Mouse (Mus musculus): Measurements from ENCODE around the gene Inpp5a. TPM values are rescaled to one million over a fixed set of nuclear protein-coding genes. Genes with fewer than 3 reads are reported as not detected.
"Not testable (repeated sequence)": the region's sequence is repeated elsewhere in the genome, so short reads cannot be mapped to it uniquely, and the experiment has no call there.

Gene Inpp5a
- polyA plus RNA-seq, 1 experiment from 2014 or later: 4.1 TPM

GRCm38 (mm10) chr7:139434931-139435330, 46.0 kb downstream of the Inpp5a start:
- H3K4me1 ChIP-seq (replicated peaks); H3K9me3 ChIP-seq (replicated peaks); ATAC-seq (ENCODE audit: insufficient read depth); H3K9ac ChIP-seq; H3K36me3 ChIP-seq (replicated peaks); H3K4me2 ChIP-seq; H3K27ac ChIP-seq (replicated peaks); H3K4me3 ChIP-seq (replicated peaks); H3K27me3 ChIP-seq: not testable (repeated sequence)
- WGBS (ENCODE audit: insufficient replicate concordance): 49% methylated on average over 2 of the region's 2 CpGs

GRCm38 (mm10) chr7:139435749-139436148, 46.8 kb downstream of the Inpp5a start:
- Histone ChIP-seq H3K27ac (replicated peaks) (no peak overlapping the region), H3K27me3 (no peaks in the 10 kb centered on the region), H3K9ac (no peak overlapping the region), H3K4me1 (replicated peaks) (no peaks in the 10 kb centered on the region), H3K4me3 (replicated peaks) (no peak overlapping the region), H3K4me2 (no peak overlapping the region), H3K9me3 (replicated peaks) (no peaks in the 10 kb centered on the region), H3K36me3 (replicated peaks) (no peaks in the 10 kb centered on the region)
- ATAC-seq (ENCODE audit: insufficient read depth): no peak

- Histone ChIP-seq H3K4me2 (no peak overlapping the region), H3K4me1 (replicated peaks) (0 out of 2 replicates have a peak, but pooled peaks cover 9% of the 10 kb centered on the region), H3K27me3 (no peaks in the 10 kb centered on the region), H3K27ac (replicated peaks) (no peak overlapping the region), H3K36me3 (replicated peaks) (no peaks in the 10 kb centered on the region), H3K9me3 (replicated peaks) (no peaks in the 10 kb centered on the region), H3K9ac (no peak overlapping the region), H3K4me3 (replicated peaks) (no peak overlapping the region)
- WGBS (ENCODE audit: insufficient replicate concordance): 68% methylated on average over 7 of the region's 7 CpGs
- no peak for ATAC-seq (ENCODE audit: insufficient read depth)
Measured at GRCm38 (mm10) chr7:139436951-139437350, 48.0 kb downstream of the Inpp5a start.

- H3K36me3 ChIP-seq (replicated peaks): no peaks in the 10 kb centered on the region
- H3K27ac ChIP-seq (replicated peaks): no peak overlapping the region
- H3K4me3 ChIP-seq (replicated peaks): no peak overlapping the region
- H3K4me1 ChIP-seq (replicated peaks): 0 out of 2 replicates have a peak, but pooled peaks cover 13% of the 10 kb centered on the region
- 76% methylated on average over 5 of the region's 5 CpGs for WGBS (ENCODE audit: insufficient replicate concordance)
- ATAC-seq (ENCODE audit: insufficient read depth): no peak
- no peak overlapping the region for H3K4me2 ChIP-seq
- H3K9me3 ChIP-seq (replicated peaks): no peaks in the 10 kb centered on the region
- no peaks in the 10 kb centered on the region for H3K27me3 ChIP-seq
- H3K9ac ChIP-seq: no peak overlapping the region
Measured at GRCm38 (mm10) chr7:139437471-139437870, 48.6 kb downstream of the Inpp5a start.

- WGBS (ENCODE audit: insufficient replicate concordance): 57% methylated on average over 9 of the region's 9 CpGs
Measured at GRCm38 (mm10) chr7:139437926-139438600, 49.2 kb downstream of the Inpp5a start.

GRCm38 (mm10) chr7:139438601-139438945, 49.7 kb downstream of the Inpp5a start:
- Histone ChIP-seq H3K36me3 (replicated peaks) (no peaks in the 10 kb centered on the region), H3K4me3 (replicated peaks) (no peak overlapping the region), H3K4me1 (replicated peaks) (0 out of 2 replicates have a peak, but pooled peaks cover 13% of the 10 kb centered on the region), H3K4me2 (no peak overlapping the region), H3K9ac (no peak overlapping the region), H3K27me3 (no peaks in the 10 kb centered on the region), H3K9me3 (replicated peaks) (no peaks in the 10 kb centered on the region), H3K27ac (replicated peaks) (no peak overlapping the region)
- WGBS (ENCODE audit: insufficient replicate concordance): 65% methylated on average over 4 of the region's 4 CpGs
- ATAC-seq (ENCODE audit: insufficient read depth): no peak

More at GRCm38 (mm10) chr7:139437926-139438600, 49.2 kb downstream of the Inpp5a start:
- H3K27me3 ChIP-seq: no peaks in the 10 kb centered on the region
- no peak overlapping the region for H3K9ac ChIP-seq
- no peak overlapping the region for H3K27ac ChIP-seq (replicated peaks)
- H3K4me2 ChIP-seq: no peak overlapping the region
- H3K36me3 ChIP-seq (replicated peaks): no peaks in the 10 kb centered on the region
- H3K9me3 ChIP-seq (replicated peaks): no peaks in the 10 kb centered on the region
- H3K4me1 ChIP-seq (replicated peaks): 0 out of 2 replicates have a peak, but pooled peaks cover 13% of the 10 kb centered on the region
- no peak overlapping the region for H3K4me3 ChIP-seq (replicated peaks)
- no peak for ATAC-seq (ENCODE audit: insufficient read depth)

GRCm38 (mm10) chr7:139439031-139439430, 50.1 kb downstream of the Inpp5a start:
- H3K9me3 ChIP-seq (replicated peaks): no peaks in the 10 kb centered on the region
- H3K4me3 ChIP-seq (replicated peaks): no peak overlapping the region
- WGBS (ENCODE audit: insufficient replicate concordance): 55% methylated on average over 3 of the region's 3 CpGs
- H3K4me2 ChIP-seq: no peak overlapping the region
- no peak overlapping the region for H3K9ac ChIP-seq
- ATAC-seq (ENCODE audit: insufficient read depth): no peak
- no peaks in the 10 kb centered on the region for H3K27me3 ChIP-seq
- H3K4me1 ChIP-seq (replicated peaks): 0 out of 2 replicates have a peak, but pooled peaks cover 13% of the 10 kb centered on the region
- H3K36me3 ChIP-seq (replicated peaks): no peaks in the 10 kb centered on the region
- no peak overlapping the region for H3K27ac ChIP-seq (replicated peaks)

GRCm38 (mm10) chr7:139439922-139440895, 51.3 kb downstream of the Inpp5a start:
- no peak overlapping the region for H3K4me2 ChIP-seq
- H3K27me3 ChIP-seq: no peaks in the 10 kb centered on the region
- no peak overlapping the region for H3K9ac ChIP-seq
- no peak for ATAC-seq (ENCODE audit: insufficient read depth)
- 0 out of 2 replicates have a peak, but pooled peaks cover 13% of the 10 kb centered on the region for H3K4me1 ChIP-seq (replicated peaks)
- H3K27ac ChIP-seq (replicated peaks): no peak overlapping the region
- no peaks in the 10 kb centered on the region for H3K36me3 ChIP-seq (replicated peaks)
- WGBS (ENCODE audit: insufficient replicate concordance): 48% methylated on average over 6 of the region's 6 CpGs
- H3K4me3 ChIP-seq (replicated peaks): no peak overlapping the region
- H3K9me3 ChIP-seq (replicated peaks): no peaks in the 10 kb centered on the region

GRCm38 (mm10) chr7:139441022-139441421, 52.1 kb downstream of the Inpp5a start:
- no peaks in the 10 kb centered on the region for H3K9me3 ChIP-seq (replicated peaks)
- WGBS (ENCODE audit: insufficient replicate concordance): 37% methylated on average over 5 of the region's 5 CpGs
- ATAC-seq (ENCODE audit: insufficient read depth): no peak
- H3K27ac ChIP-seq (replicated peaks): no peak overlapping the region
- no peak overlapping the region for H3K9ac ChIP-seq
- H3K36me3 ChIP-seq (replicated peaks): no peaks in the 10 kb centered on the region
- H3K4me1 ChIP-seq (replicated peaks): 0 out of 2 replicates have a peak, but pooled peaks cover 13% of the 10 kb centered on the region
- no peak overlapping the region for H3K4me2 ChIP-seq
- H3K27me3 ChIP-seq: no peaks in the 10 kb centered on the region
- H3K4me3 ChIP-seq (replicated peaks): no peak overlapping the region

GRCm38 (mm10) chr7:139441761-139442211, 52.9 kb downstream of the Inpp5a start:
- H3K4me3 ChIP-seq (replicated peaks): no peak overlapping the region
- WGBS (ENCODE audit: insufficient replicate concordance): 47% methylated on average over 10 of the region's 10 CpGs
- H3K4me2 ChIP-seq: no peak overlapping the region
- H3K27ac ChIP-seq (replicated peaks): no peak overlapping the region
- no peaks in the 10 kb centered on the region for H3K36me3 ChIP-seq (replicated peaks)
- H3K4me1 ChIP-seq (replicated peaks): 0 out of 2 replicates have a peak, but pooled peaks cover 13% of the 10 kb centered on the region
- H3K27me3 ChIP-seq: no peaks in the 10 kb centered on the region
- no peaks in the 10 kb centered on the region for H3K9me3 ChIP-seq (replicated peaks)
- no peak for ATAC-seq (ENCODE audit: insufficient read depth)
- no peak overlapping the region for H3K9ac ChIP-seq

- no peaks in the 10 kb centered on the region for H3K36me3 ChIP-seq (replicated peaks)
- no peak for ATAC-seq (ENCODE audit: insufficient read depth)
- 68% methylated on average over 8 of the region's 8 CpGs for WGBS (ENCODE audit: insufficient replicate concordance)
- H3K9ac ChIP-seq: no peak overlapping the region
- no peak overlapping the region for H3K4me3 ChIP-seq (replicated peaks)
- 0 out of 2 replicates have a peak, but pooled peaks cover 13% of the 10 kb centered on the region for H3K4me1 ChIP-seq (replicated peaks)
- no peak overlapping the region for H3K27ac ChIP-seq (replicated peaks)
- H3K9me3 ChIP-seq (replicated peaks): no peaks in the 10 kb centered on the region
- no peaks in the 10 kb centered on the region for H3K27me3 ChIP-seq
- H3K4me2 ChIP-seq: no peak overlapping the region
Measured at GRCm38 (mm10) chr7:139445621-139446020, 56.7 kb downstream of the Inpp5a start.

All from liver, embryonic 15.5 days (tissue).